Mouse (Mus musculus) heart, embryonic 15.5 days (tissue): ENCODE results near the gene Cxcl10. TPM values are rescaled to one million over a fixed set of nuclear protein-coding genes. Genes with fewer than 3 reads are reported as not detected.

Source experiments
- ATAC-seq: fragments of 200-750 bp; cut with Nextera tagmentation; replicated peaks from 2 replicates; pipeline ENCODE4 v1.8.0; 2017; ENCODE audit warnings: low read depth, moderate TSS enrichment; ENCODE audit not compliant: insufficient number of reproducible peaks, insufficient read depth, low FRiP score
- H3K27ac ChIP-seq: fragments of 300-500 bp; sonication (generic); 2 replicates; pipeline ENCODE4 v1.5.1; 2015; ENCODE audit warnings: mild to moderate bottlenecking, inconsistent platforms
- H3K27me3 ChIP-seq: fragments of 300-500 bp; sonication (generic); 2 replicates; pipeline ENCODE4 v1.6.1; 2015; ENCODE audit warnings: inconsistent platforms
- H3K36me3 ChIP-seq: fragments of 300-500 bp; sonication (generic); 2 replicates; pipeline ENCODE4 v1.6.1; 2015; ENCODE audit warnings: mild to moderate bottlenecking, inconsistent platforms
- H3K4me1 ChIP-seq: fragments of 300-500 bp; sonication (generic); replicated peaks from 2 replicates; pipeline ENCODE4 v1.6.1; 2015; ENCODE audit warnings: inconsistent platforms
- H3K4me2 ChIP-seq: fragments of 300-500 bp; sonication (generic); 2 replicates; pipeline ENCODE4 v1.6.1; 2015; ENCODE audit warnings: inconsistent platforms, mild to moderate bottlenecking, moderate library complexity
- H3K4me3 ChIP-seq: fragments of 300-500 bp; sonication (generic); 2 replicates; pipeline ENCODE4 v1.5.1; 2015; ENCODE audit warnings: mild to moderate bottlenecking, inconsistent platforms
- H3K9ac ChIP-seq: fragments of 300-500 bp; sonication (generic); 2 replicates; pipeline ENCODE4 v1.6.1; 2015; ENCODE audit warnings: mild to moderate bottlenecking, inconsistent platforms
- H3K9me3 ChIP-seq: fragments of 300-500 bp; sonication (generic); replicated peaks from 2 replicates; pipeline ENCODE4 v1.6.1; 2016; ENCODE audit warnings: inconsistent platforms
- WGBS: fragments of 180-500 bp; shearing (Covaris S2); methylation state at CpG from one replicate; pipeline ENCODE4 v1.1.7; 2015; ENCODE audit warnings: mixed read lengths; 5-methylcytosine and 5-hydroxymethylcytosine counted together
- polyA plus RNA-seq: library from polyadenylated mRNA; unstranded; fragments of >200 nt; fragmentation: Nextera tagmentation; extraction: Ambion mirVana; gene quantifications from 2 replicates; pipeline ENCODE4 v1.2.1, GENCODE M21; 2015

Gene Cxcl10
- polyA plus RNA-seq, 1 experiment from 2014 or later, result 0.92 TPM

- H3K4me2 ChIP-seq, result no peak overlapping the region
- peaks cover 34% of the 10 kb centered on the region for H3K4me1 ChIP-seq
- H3K9me3 ChIP-seq, result no peaks in the 10 kb centered on the region
- H3K4me3 ChIP-seq, result no peak overlapping the region
- H3K36me3 ChIP-seq, result no peaks in the 10 kb centered on the region
- H3K9ac ChIP-seq, result no peak overlapping the region
- 0 out of 2 replicates have a peak, but pooled peaks cover 3% of the 10 kb centered on the region for H3K27me3 ChIP-seq
- 61% methylated on average over 7 of the region's 7 CpGs for WGBS
- H3K27ac ChIP-seq, result no peak overlapping the region
- no peak for ATAC-seq
These were observed 36.2 kb upstream of the Cxcl10 start for GRCm38 (mm10) chr5:92384855-92385254.

- peaks cover 25% of the 10 kb centered on the region for H3K4me1 ChIP-seq
- no peak for ATAC-seq
- H3K9me3 ChIP-seq, result no peaks in the 10 kb centered on the region
- 48% methylated on average over 7 of the region's 7 CpGs for WGBS
- no peaks in the 10 kb centered on the region for H3K36me3 ChIP-seq
- no peak overlapping the region for H3K4me2 ChIP-seq
- no peaks in the 10 kb centered on the region for H3K27me3 ChIP-seq
- no peak overlapping the region for H3K27ac ChIP-seq
- H3K9ac ChIP-seq, result no peak overlapping the region
- no peak overlapping the region for H3K4me3 ChIP-seq
These were observed 35.1 kb upstream of the Cxcl10 start for GRCm38 (mm10) chr5:92383747-92384146.

- 57% methylated on average over 9 of the region's 9 CpGs for WGBS
- Histone ChIP-seq H3K36me3 (no peaks in the 10 kb centered on the region), H3K9me3 (no peaks in the 10 kb centered on the region), H3K27ac (no peak overlapping the region), H3K27me3 (no peaks in the 10 kb centered on the region), H3K4me3 (no peak overlapping the region), H3K9ac (no peak overlapping the region), H3K4me1 (peaks cover 15% of the 10 kb centered on the region), H3K4me2 (no peak overlapping the region)
- no peak for ATAC-seq
These were observed 33.6 kb upstream of the Cxcl10 start for GRCm38 (mm10) chr5:92382349-92382679.

GRCm38 (mm10) chr5:92381550-92382348 is 33.1 kb upstream of the Cxcl10 start:
- Histone ChIP-seq H3K4me3 (no peak overlapping the region), H3K4me1 (peaks cover 15% of the 10 kb centered on the region), H3K27ac (no peak overlapping the region), H3K9ac (no peak overlapping the region), H3K27me3 (no peaks in the 10 kb centered on the region), H3K4me2 (no peak overlapping the region), H3K36me3 (no peaks in the 10 kb centered on the region), H3K9me3 (no peaks in the 10 kb centered on the region)
- ATAC-seq, result no peak
- 29% methylated on average over 12 of the region's 12 CpGs for WGBS

- no peaks in the 10 kb centered on the region for H3K36me3 ChIP-seq
- no peak for ATAC-seq
- no peaks in the 10 kb centered on the region for H3K9me3 ChIP-seq
- no peaks in the 10 kb centered on the region for H3K27me3 ChIP-seq
- no peak overlapping the region for H3K4me3 ChIP-seq
- WGBS, result 19% methylated on average over 13 of the region's 13 CpGs
- peaks cover 18% of the 10 kb centered on the region for H3K4me1 ChIP-seq
- H3K27ac ChIP-seq, result no peak overlapping the region
- H3K9ac ChIP-seq, result no peak overlapping the region
- H3K4me2 ChIP-seq, result peak overlapping the region; percentile 42
These were observed 28.2 kb upstream of the Cxcl10 start for GRCm38 (mm10) chr5:92376795-92377405.

GRCm38 (mm10) chr5:92375368-92375767 is 26.7 kb upstream of the Cxcl10 start:
- 0 out of 2 replicates have a peak, but pooled peaks have one; percentile 14 for ATAC-seq
- Histone ChIP-seq H3K36me3 (no peaks in the 10 kb centered on the region), H3K4me1 (peaks cover 18% of the 10 kb centered on the region), H3K4me3 (no peak overlapping the region), H3K27me3 (no peaks in the 10 kb centered on the region), H3K27ac (peak overlapping the region; percentile 22; the same call in 1 of the 2 replicates), H3K9ac (no peak overlapping the region), H3K9me3 (no peaks in the 10 kb centered on the region), H3K4me2 (peak overlapping the region; percentile 13; the same call in 1 of the 2 replicates)
- 68% methylated on average over 17 of the region's 17 CpGs for WGBS

GRCm38 (mm10) chr5:92374721-92375142 is 26.0 kb upstream of the Cxcl10 start:
- Histone ChIP-seq H3K4me1 (peaks cover 18% of the 10 kb centered on the region), H3K27ac (peak overlapping the region; percentile 22; the same call in 1 of the 2 replicates), H3K36me3 (no peaks in the 10 kb centered on the region), H3K9ac (no peak overlapping the region), H3K9me3 (no peaks in the 10 kb centered on the region), H3K4me3 (no peak overlapping the region), H3K4me2 (peak overlapping the region; percentile 13; the same call in 1 of the 2 replicates), H3K27me3 (no peaks in the 10 kb centered on the region)
- WGBS, result 38% methylated on average over 6 of the region's 6 CpGs
- ATAC-seq, result no peak

GRCm38 (mm10) chr5:92372605-92373004 is 23.9 kb upstream of the Cxcl10 start:
- no peak overlapping the region for H3K4me2 ChIP-seq
- ATAC-seq, result no peak
- H3K4me1 ChIP-seq, result peaks cover 23% of the 10 kb centered on the region
- 36% methylated on average over 2 of the region's 2 CpGs for WGBS
- no peaks in the 10 kb centered on the region for H3K36me3 ChIP-seq
- H3K9ac ChIP-seq, result no peak overlapping the region
- no peak overlapping the region for H3K27ac ChIP-seq
- no peaks in the 10 kb centered on the region for H3K9me3 ChIP-seq
- H3K27me3 ChIP-seq, result no peaks in the 10 kb centered on the region
- no peak overlapping the region for H3K4me3 ChIP-seq

GRCm38 (mm10) chr5:92371361-92371976 is 22.8 kb upstream of the Cxcl10 start:
- Histone ChIP-seq H3K9ac (no peak overlapping the region), H3K36me3 (no peaks in the 10 kb centered on the region), H3K4me2 (no peak overlapping the region), H3K27ac (no peak overlapping the region), H3K27me3 (no peaks in the 10 kb centered on the region), H3K4me3 (no peak overlapping the region), H3K9me3 (no peaks in the 10 kb centered on the region), H3K4me1 (peaks cover 15% of the 10 kb centered on the region)
- no peak for ATAC-seq
- 84% methylated on average over 14 of the region's 14 CpGs for WGBS

GRCm38 (mm10) chr5:92370891-92371290 is 22.2 kb upstream of the Cxcl10 start:
- Histone ChIP-seq H3K4me1 (peaks cover 11% of the 10 kb centered on the region), H3K4me3 (no peak overlapping the region), H3K36me3 (no peaks in the 10 kb centered on the region), H3K4me2 (no peak overlapping the region), H3K9me3 (no peaks in the 10 kb centered on the region), H3K27me3 (no peaks in the 10 kb centered on the region), H3K27ac (no peak overlapping the region), H3K9ac (no peak overlapping the region)
- 79% methylated on average over 6 of the region's 6 CpGs for WGBS
- no peak for ATAC-seq

GRCm38 (mm10) chr5:92370392-92370791 is 21.7 kb upstream of the Cxcl10 start:
- Histone ChIP-seq H3K4me2 (no peak overlapping the region), H3K27ac (no peak overlapping the region), H3K9ac (no peak overlapping the region), H3K4me3 (no peak overlapping the region), H3K4me1 (peaks cover 8% of the 10 kb centered on the region), H3K9me3 (no peaks in the 10 kb centered on the region), H3K36me3 (no peaks in the 10 kb centered on the region), H3K27me3 (no peaks in the 10 kb centered on the region)
- 77% methylated on average over 6 of the region's 6 CpGs for WGBS
- no peak for ATAC-seq
